In genomic region chr2:173794531-173795510, GRCm38 (mm10) we compare ENCODE assay signal across 15 mouse cellular contexts. TPM values are rescaled to one million over a fixed set of nuclear protein-coding genes. Genes with fewer than 3 reads are reported as not detected.
A peak's percentile ranks its signal among the peaks of the same experiment; 100 is the strongest.
DNase-seq lines count a peak whose midpoint lies in the region; ATAC-seq and TF ChIP-seq lines count a peak whose summit lies in the region.
"Had no signal": no experiment of that assay in that cellular context is flagged by ENCODE, and none has a peak within 500 bp of the region (broad histone marks: within the 10 kb centered on the region; RNA-seq: fewer than 3 reads in every experiment).

No protein-coding gene starts in this region.

- no peak overlapping the region for H3K4me2 ChIP-seq in heart, embryonic 15.5 days
- H3K4me2 ChIP-seq in hindbrain, postnatal 0 days (ENCODE audit: low read depth, low read length): no peak overlapping the region
- H3K4me2 ChIP-seq: midbrain, embryonic 15.5 days had no signal

- TF ChIP-seq CTCF in hindbrain, postnatal 0 days (IDR thresholded peaks at IDR 0.05; ENCODE audit: low read depth): no peak

- ATAC-seq in heart, embryonic 15.5 days (replicated peaks; ENCODE audit: insufficient number of reproducible peaks, insufficient read depth, low FRiP score, low read depth): no peak
- no peak for ATAC-seq in hindbrain, postnatal 0 days
- ATAC-seq: midbrain, embryonic 15.5 days had no signal

- no peak overlapping the region for H3K4me3 ChIP-seq in heart, embryonic 15.5 days
- no peak overlapping the region for H3K4me3 ChIP-seq in limb, embryonic 10.5 days
- no peak overlapping the region for H3K4me3 ChIP-seq in hindbrain, postnatal 0 days (ENCODE audit: low read length)
- H3K4me3 ChIP-seq: erythroblast, embryonic 14.5 days; midbrain, embryonic 15.5 days had no signal

- no peaks in the 10 kb centered on the region for H3K36me3 ChIP-seq in heart, embryonic 15.5 days
- no peaks in the 10 kb centered on the region for H3K36me3 ChIP-seq in limb, embryonic 10.5 days
- no peaks in the 10 kb centered on the region for H3K36me3 ChIP-seq in hindbrain, postnatal 0 days (ENCODE audit: insufficient read depth, low read length)
- H3K36me3 ChIP-seq: midbrain, embryonic 15.5 days had no signal

- H3K4me1 ChIP-seq in heart, embryonic 15.5 days (replicated peaks): peaks cover 19% of the 10 kb centered on the region
- H3K4me1 ChIP-seq in limb, embryonic 10.5 days: peaks cover 69% of the 10 kb centered on the region
- H3K4me1 ChIP-seq in hindbrain, postnatal 0 days (ENCODE audit: insufficient read depth, low read length): peaks cover 26% of the 10 kb centered on the region

- 62% methylated on average over 21 of the region's 21 CpGs for WGBS in heart, embryonic 15.5 days
- WGBS in limb, embryonic 10.5 days: 62% methylated on average over 21 of the region's 21 CpGs
- 86% methylated on average over 21 of the region's 21 CpGs for WGBS in hindbrain, postnatal 0 days

- H3K27me3 ChIP-seq in heart, embryonic 15.5 days: no peaks in the 10 kb centered on the region
- H3K27me3 ChIP-seq in limb, embryonic 10.5 days (ENCODE audit: low read depth, poor library complexity, severe bottlenecking): no peaks in the 10 kb centered on the region
- H3K27me3 ChIP-seq in hindbrain, postnatal 0 days (ENCODE audit: insufficient read depth, low read length): no peaks in the 10 kb centered on the region
- H3K27me3 ChIP-seq: midbrain, embryonic 15.5 days had no signal

- 0 out of 2 replicates have a peak overlapping the region, but pooled peaks have one; percentile 2 for H3K27ac ChIP-seq in heart, embryonic 15.5 days
- peak overlapping the region; percentile 81 for H3K27ac ChIP-seq in limb, embryonic 10.5 days
- no peak overlapping the region for H3K27ac ChIP-seq in hindbrain, postnatal 0 days
- H3K27ac ChIP-seq: liver, embryonic 14.5 days; midbrain, embryonic 15.5 days had no signal

- H3K9ac ChIP-seq in heart, embryonic 15.5 days: no peak overlapping the region
- H3K9ac ChIP-seq in hindbrain, postnatal 0 days (replicated peaks; ENCODE audit: low read length): no peak overlapping the region
- H3K9ac ChIP-seq: liver, embryonic 14.5 days; midbrain, embryonic 15.5 days had no signal

- no peaks in the 10 kb centered on the region for H3K9me3 ChIP-seq in heart, embryonic 15.5 days (replicated peaks)
- H3K9me3 ChIP-seq in limb, embryonic 10.5 days (replicated peaks): no peaks in the 10 kb centered on the region
- no peaks in the 10 kb centered on the region for H3K9me3 ChIP-seq in hindbrain, postnatal 0 days (ENCODE audit: low read length)
- H3K9me3 ChIP-seq: midbrain, embryonic 15.5 days had no signal

- DNase-seq in heart, postnatal 4 days: no peak
- peak; percentile 37 for DNase-seq in CD4-positive, CD25-positive, alpha-beta regulatory T cell, adult 2 months (ENCODE audit: low read depth, low spot score)
- DNase-seq in kidney, adult 18-20 months: peak; percentile 44
- peak; percentile 37 for DNase-seq in limb, embryonic 10.5 days (ENCODE audit: low spot score)
- no peak for DNase-seq in right cerebral cortex, adult 18-20 months
- no peak for DNase-seq in hindbrain, postnatal 0 days (ENCODE audit: low spot score)
- no peak for DNase-seq in retina, embryonic 14.5 days (ENCODE audit: low spot score)
- DNase-seq: B cell, adult 2 months; cerebellum, postnatal 36 days; layer of hippocampus, adult 9-11 months; right cerebral cortex, postnatal 4 days had no signal

RNA-seq across cellular contexts. Expression of gene Vapb, which starts 57.5 kb away (rescaled TPM):
- polyA plus RNA-seq in heart, embryonic 15.5 days (2015; fragmentation: Nextera tagmentation; extraction: Ambion mirVana): 8.0 and 9.8 TPM in 2 replicates
- total RNA-seq in heart, postnatal 4 days (2021): 10 to 100 TPM; 92.8 to 94.2 TPM
- 7.6 and 9.0 TPM in 2 replicates for polyA plus RNA-seq in limb, embryonic 10.5 days (2016; fragmentation: Nextera tagmentation; extraction: Ambion mirVana)
- total RNA-seq in hindbrain, postnatal 0 days (2014; rRNA removed): 31.4 and 34.1 TPM in 2 replicates
- 15.8 and 18.8 TPM in 2 replicates for polyA plus RNA-seq in hindbrain, postnatal 0 days (2015; fragmentation: Nextera tagmentation; extraction: Ambion mirVana)

Comparison
In these comparisons a context has a peak if more than half of its experiments do, and no peak if none do; other contexts are left out.
1. DNase-seq: peak in CD4-positive, CD25-positive, alpha-beta regulatory T cell, adult 2 months (single experiment), kidney, adult 18-20 months (single experiment) and limb, embryonic 10.5 days (single experiment); none in heart, postnatal 4 days (single experiment), right cerebral cortex, adult 18-20 months (single experiment), hindbrain, postnatal 0 days (single experiment) and retina, embryonic 14.5 days (single experiment).